Mouse (Mus musculus) midbrain, embryonic 12.5 days (tissue): ENCODE results near the gene Ctnnd2. TPM values are rescaled to one million over a fixed set of nuclear protein-coding genes. Genes with fewer than 3 reads are reported as not detected.
A peak's percentile ranks its signal among the peaks of the same experiment; 100 is the strongest.

Experiments
- ATAC-seq: fragments of 200-750 bp; cut with Nextera tagmentation; 2 replicates; pipeline ENCODE4 v1.8.0; 2017; ENCODE audit warnings: low read depth, moderate TSS enrichment, moderate library complexity; ENCODE audit not compliant: low FRiP score
- H3K27ac ChIP-seq: fragments of 300-500 bp; sonication (generic); replicated peaks from 2 replicates; pipeline ENCODE4 v1.5.1; 2016; ENCODE audit warnings: mild to moderate bottlenecking
- H3K27me3 ChIP-seq: fragments of 300-500 bp; sonication (generic); 2 replicates; pipeline ENCODE4 v1.6.1; 2016; ENCODE audit warnings: mild to moderate bottlenecking
- H3K36me3 ChIP-seq: fragments of 300-500 bp; sonication (generic); 2 replicates; pipeline ENCODE4 v1.6.1; 2016
- H3K4me1 ChIP-seq: fragments of 300-500 bp; sonication (generic); 2 replicates; pipeline ENCODE4 v1.6.1; 2016
- H3K4me2 ChIP-seq: fragments of 300-500 bp; sonication (generic); replicated peaks from 2 replicates; pipeline ENCODE4 v1.6.1; 2016; ENCODE audit warnings: mild to moderate bottlenecking, moderate library complexity
- H3K4me3 ChIP-seq: fragments of 300-500 bp; sonication (generic); 2 replicates; pipeline ENCODE4 v1.5.1; 2016; ENCODE audit warnings: mild to moderate bottlenecking
- H3K9ac ChIP-seq: fragments of 300-500 bp; sonication (generic); replicated peaks from 2 replicates; pipeline ENCODE4 v1.6.1; 2016; ENCODE audit warnings: mild to moderate bottlenecking, moderate library complexity
- H3K9me3 ChIP-seq: fragments of 300-500 bp; sonication (generic); 2 replicates; pipeline ENCODE4 v1.6.1; 2016; ENCODE audit warnings: mild to moderate bottlenecking
- WGBS: fragments of 180-500 bp; shearing (Covaris S2); methylation state at CpG from one replicate; pipeline ENCODE4 v1.1.7; 2016; 5-methylcytosine and 5-hydroxymethylcytosine counted together
- polyA plus RNA-seq: library from polyadenylated mRNA; unstranded; fragments of >200 nt; fragmentation: Nextera tagmentation; extraction: Ambion mirVana; gene quantifications from 2 replicates; pipeline ENCODE4 v1.2.1, GENCODE M21; 2016

The Ctnnd2 gene
- polyA plus RNA-seq, 1 experiment from 2014 or later = 40.4 TPM

GRCm38 (mm10) chr15:30661689-30662422 is 489.5 kb downstream of the Ctnnd2 start:
- ATAC-seq = no peak
- no peak overlapping the region for H3K27ac ChIP-seq
- no peaks in the 10 kb centered on the region for H3K9me3 ChIP-seq
- no peak overlapping the region for H3K4me3 ChIP-seq
- 37% methylated on average over 6 of the region's 6 CpGs for WGBS
- H3K27me3 ChIP-seq = no peaks in the 10 kb centered on the region
- no peak overlapping the region for H3K9ac ChIP-seq
- peaks cover 5% of the 10 kb centered on the region; the same call in 1 of the 2 replicates for H3K4me1 ChIP-seq
- H3K4me2 ChIP-seq = no peak overlapping the region
- H3K36me3 ChIP-seq = no peaks in the 10 kb centered on the region

GRCm38 (mm10) chr15:30667819-30668587 is 495.6 kb downstream of the Ctnnd2 start:
- 71% methylated on average over 7 of the region's 7 CpGs for WGBS
- 0 out of 2 replicates have a peak, but pooled peaks cover 4% of the 10 kb centered on the region for H3K4me1 ChIP-seq
- H3K9ac ChIP-seq = no peak overlapping the region
- no peak overlapping the region for H3K4me2 ChIP-seq
- 0 out of 2 replicates have a peak overlapping the region, but pooled peaks have one; percentile 10 for H3K27ac ChIP-seq
- H3K27me3 ChIP-seq = no peaks in the 10 kb centered on the region
- no peak overlapping the region for H3K4me3 ChIP-seq
- ATAC-seq = peak; percentile 49; the same call in 1 of the 2 replicates
- no peaks in the 10 kb centered on the region for H3K36me3 ChIP-seq
- H3K9me3 ChIP-seq = no peaks in the 10 kb centered on the region

GRCm38 (mm10) chr15:30681939-30682338 is 509.5 kb downstream of the Ctnnd2 start:
- Histone ChIP-seq H3K4me3 (no peak overlapping the region), H3K4me2 (no peak overlapping the region), H3K36me3 (no peaks in the 10 kb centered on the region), H3K27me3 (no peaks in the 10 kb centered on the region), H3K27ac (no peak overlapping the region), H3K9me3 (no peaks in the 10 kb centered on the region), H3K9ac (no peak overlapping the region), H3K4me1 (no peaks in the 10 kb centered on the region)
- no peak for ATAC-seq
- WGBS = 93% methylated on average over 4 of the region's 4 CpGs

GRCm38 (mm10) chr15:30682360-30683119 is 510.1 kb downstream of the Ctnnd2 start:
- Histone ChIP-seq H3K4me1 (no peaks in the 10 kb centered on the region), H3K9me3 (no peaks in the 10 kb centered on the region), H3K4me2 (no peak overlapping the region), H3K9ac (no peak overlapping the region), H3K4me3 (no peak overlapping the region), H3K27ac (no peak overlapping the region), H3K27me3 (no peaks in the 10 kb centered on the region), H3K36me3 (no peaks in the 10 kb centered on the region)
- WGBS = 75% methylated on average over 14 of the region's 14 CpGs
- no peak for ATAC-seq

- Histone ChIP-seq H3K27me3 (no peaks in the 10 kb centered on the region), H3K36me3 (no peaks in the 10 kb centered on the region), H3K4me3 (no peak overlapping the region), H3K9me3 (no peaks in the 10 kb centered on the region), H3K9ac (no peak overlapping the region), H3K27ac (no peak overlapping the region), H3K4me1 (no peaks in the 10 kb centered on the region), H3K4me2 (no peak overlapping the region)
- no peak for ATAC-seq
- WGBS = 75% methylated on average over 4 of the region's 4 CpGs
Measured at GRCm38 (mm10) chr15:30686206-30687101, 514.1 kb downstream of the Ctnnd2 start.

GRCm38 (mm10) chr15:30693754-30694205 is 521.4 kb downstream of the Ctnnd2 start:
- Histone ChIP-seq H3K4me3 (no peak overlapping the region), H3K9ac (no peak overlapping the region), H3K4me1 (peaks cover 16% of the 10 kb centered on the region), H3K27ac (peak overlapping the region; percentile 52; the same call in 1 of the 2 replicates), H3K4me2 (no peak overlapping the region), H3K9me3 (no peaks in the 10 kb centered on the region), H3K36me3 (no peaks in the 10 kb centered on the region), H3K27me3 (no peaks in the 10 kb centered on the region)
- 29% methylated on average over 6 of the region's 6 CpGs for WGBS
- ATAC-seq = peak; percentile 85

GRCm38 (mm10) chr15:30694286-30694685 is 521.9 kb downstream of the Ctnnd2 start:
- ATAC-seq = peak; percentile 13; the same call in 1 of the 2 replicates
- WGBS = 69% methylated on average over 1 of the region's 1 CpGs
- Histone ChIP-seq H3K4me2 (no peak overlapping the region), H3K4me3 (no peak overlapping the region), H3K36me3 (no peaks in the 10 kb centered on the region), H3K27me3 (no peaks in the 10 kb centered on the region), H3K27ac (peak overlapping the region; percentile 39; the same call in 1 of the 2 replicates), H3K9me3 (no peaks in the 10 kb centered on the region), H3K4me1 (peaks cover 16% of the 10 kb centered on the region), H3K9ac (no peak overlapping the region)

- no peak overlapping the region for H3K9ac ChIP-seq
Measured at GRCm38 (mm10) chr15:30695859-30696258, 523.5 kb downstream of the Ctnnd2 start.

GRCm38 (mm10) chr15:30697356-30697755 is 525.0 kb downstream of the Ctnnd2 start:
- Histone ChIP-seq H3K9me3 (no peaks in the 10 kb centered on the region), H3K4me2 (no peak overlapping the region), H3K27ac (no peak overlapping the region), H3K27me3 (no peaks in the 10 kb centered on the region), H3K4me3 (no peak overlapping the region), H3K36me3 (peaks cover under 1% of the 10 kb centered on the region; the same call in 1 of the 2 replicates), H3K9ac (no peak overlapping the region), H3K4me1 (peaks cover 16% of the 10 kb centered on the region)
- no peak for ATAC-seq
- WGBS = 77% methylated on average over 5 of the region's 5 CpGs

More at GRCm38 (mm10) chr15:30695859-30696258, 523.5 kb downstream of the Ctnnd2 start:
- no peak overlapping the region for H3K4me3 ChIP-seq
- no peak overlapping the region for H3K27ac ChIP-seq
- H3K27me3 ChIP-seq = no peaks in the 10 kb centered on the region
- no peak overlapping the region for H3K4me2 ChIP-seq
- 95% methylated on average over 6 of the region's 6 CpGs for WGBS
- H3K4me1 ChIP-seq = peaks cover 16% of the 10 kb centered on the region
- no peaks in the 10 kb centered on the region for H3K36me3 ChIP-seq
- ATAC-seq = no peak
- no peaks in the 10 kb centered on the region for H3K9me3 ChIP-seq

- Histone ChIP-seq H3K4me3 (no peak overlapping the region), H3K4me1 (no peaks in the 10 kb centered on the region), H3K36me3 (peaks cover 4% of the 10 kb centered on the region; the same call in 1 of the 2 replicates), H3K9ac (no peak overlapping the region), H3K4me2 (no peak overlapping the region), H3K9me3 (no peaks in the 10 kb centered on the region), H3K27ac (no peak overlapping the region), H3K27me3 (no peaks in the 10 kb centered on the region)
- ATAC-seq = no peak
- WGBS = 54% methylated on average over 6 of the region's 6 CpGs
Measured at GRCm38 (mm10) chr15:30700762-30701161, 528.4 kb downstream of the Ctnnd2 start.

GRCm38 (mm10) chr15:30701592-30701991 is 529.2 kb downstream of the Ctnnd2 start:
- WGBS = 85% methylated on average over 5 of the region's 5 CpGs
- Histone ChIP-seq H3K4me3 (no peak overlapping the region), H3K9me3 (no peaks in the 10 kb centered on the region), H3K9ac (no peak overlapping the region), H3K27ac (no peak overlapping the region), H3K4me2 (no peak overlapping the region), H3K27me3 (no peaks in the 10 kb centered on the region), H3K4me1 (no peaks in the 10 kb centered on the region), H3K36me3 (peaks cover 4% of the 10 kb centered on the region; the same call in 1 of the 2 replicates)
- ATAC-seq = no peak
